ENCODE assay signal across 15 mouse cellular contexts in the genomic region with DNA sequence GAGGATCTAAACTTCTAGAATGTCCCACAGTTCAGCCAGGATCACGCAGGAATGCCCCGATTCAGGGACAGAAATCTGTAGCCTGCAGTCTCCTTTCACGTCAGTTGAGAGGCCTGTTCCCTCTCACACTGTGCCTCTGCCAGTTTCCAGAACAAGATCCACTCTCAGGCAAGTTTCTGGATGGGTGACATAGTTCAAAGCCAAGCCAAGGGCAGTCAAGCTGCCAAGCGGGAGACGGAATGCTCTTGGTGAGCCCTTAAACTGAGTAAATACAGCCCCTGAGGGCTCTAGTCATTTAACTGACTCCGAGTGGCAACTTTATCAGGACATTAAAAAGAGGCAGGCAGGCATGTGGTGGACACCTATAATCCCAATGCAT. TPM values are rescaled to one million over a fixed set of nuclear protein-coding genes. Genes with fewer than 3 reads are reported as not detected.
DNase-seq lines count a peak whose midpoint lies in the region; ATAC-seq lines count a peak whose summit lies in the region.
"Had no signal": no experiment of that assay in that cellular context is flagged by ENCODE, and none has a peak within 500 bp of the region (broad histone marks: within the 10 kb centered on the region; RNA-seq: fewer than 3 reads in every experiment).

No protein-coding gene starts in this region.

- peak; percentile 90 for ATAC-seq in lung, embryonic 16.5 days (ENCODE audit: low read depth)
- no peak for ATAC-seq in monocyte, adult 5-6 weeks (replicated peaks; ENCODE audit: insufficient number of reproducible peaks, low FRiP score, low TSS enrichment, poor library complexity, severe bottlenecking)
- ATAC-seq: activated CD4-positive, CD25-positive, alpha-beta regulatory T cell, adult 4 months; forebrain, embryonic 14.5 days; hindbrain, postnatal 0 days had no signal

- intact Hi-C loops in gastrocnemius, postnatal 14 days (cut with DNase I; ENCODE audit: low total_unique reads): no loop called here

- 43% methylated on average over 6 of the region's 6 CpGs for WGBS in lung, embryonic 16.5 days

- peak; percentile 55 for DNase-seq in adrenal gland, postnatal 10 days
- no peak for DNase-seq in adrenal gland, adult 2 months
- DNase-seq in gastrocnemius, postnatal 14 days: peak; percentile 37
- DNase-seq in kidney, adult 18-20 months: peak; percentile 41
- no peak for DNase-seq in left cerebral cortex, adult 8-10 months (ENCODE audit: low spot score in 2 of 2)
- no peak for DNase-seq in layer of hippocampus, adult 11-12 months (ENCODE audit: low spot score)
- DNase-seq: midbrain, embryonic 14.5 days; thymus, adult 2 months had no signal

- H3K4me1 ChIP-seq in lung, embryonic 16.5 days (replicated peaks; ENCODE audit: control insufficient read depth, insufficient read depth, low read length): peaks cover 3% of the 10 kb centered on the region; the same call in 1 of the 2 replicates

- H3K27me3 ChIP-seq in lung, embryonic 16.5 days (ENCODE audit: control insufficient read depth, insufficient read depth, low read depth, low read length): no peaks in the 10 kb centered on the region

- H3K36me3 ChIP-seq in lung, embryonic 16.5 days (ENCODE audit: control insufficient read depth, insufficient read depth, low read length): no peaks in the 10 kb centered on the region

- H3K9me3 ChIP-seq in lung, embryonic 16.5 days (ENCODE audit: control insufficient read depth, low read length): no peaks in the 10 kb centered on the region

- no peak overlapping the region for H3K9ac ChIP-seq in lung, embryonic 16.5 days (ENCODE audit: low read length)
- H3K9ac ChIP-seq: liver, embryonic 14.5 days had no signal

- H3K4me2 ChIP-seq in lung, embryonic 16.5 days (ENCODE audit: low read depth, low read length): no peak overlapping the region; the same call in 1 of the 2 replicates

- peak overlapping the region; percentile 95 for H3K27ac ChIP-seq in lung, embryonic 16.5 days (ENCODE audit: low read length)
- H3K27ac ChIP-seq: hindbrain, postnatal 0 days; liver, embryonic 14.5 days had no signal

- H3K4me3 ChIP-seq in lung, embryonic 16.5 days (ENCODE audit: low read length): no peak overlapping the region

RNA-seq across cellular contexts. Expression of gene Fat2, which starts 32.7 kb away (rescaled TPM):
- under 1 TPM; 0.03 to 0.09 TPM for total RNA-seq in adrenal gland, postnatal 10 days (2021)
- under 1 TPM; 0.10 to 0.14 TPM for total RNA-seq in adrenal gland, adult 2 months (2021)
- 0.01 TPM in 1 of 2 replicates, not detected in the other for polyA plus RNA-seq in adrenal gland, adult 2 months (2012; rRNA removed)
- total RNA-seq in gastrocnemius, postnatal 14 days (2021): under 1 TPM; 0.07 to 0.18 TPM
- 0.49 and 0.68 TPM in 2 replicates for polyA plus RNA-seq in lung, embryonic 16.5 days (2015; fragmentation: Nextera tagmentation; extraction: Ambion mirVana)
- not detected in 3 replicates for total RNA-seq in monocyte, adult 5-6 weeks (2017)
- under 1 TPM; 0.16 to 0.32 (median 0.19) TPM for total RNA-seq in left cerebral cortex, adult 8-10 months (2022)
- total RNA-seq: neutrophil, adult 5-6 weeks had no signal
- polyA plus RNA-seq: activated CD4-positive, CD25-positive, alpha-beta regulatory T cell, adult 4 months had no signal

RNA-seq across cellular contexts. Expression of gene Sparc, which starts 53.9 kb away (rescaled TPM):
- total RNA-seq in adrenal gland, postnatal 10 days (2021): 1,000 to 10,000 TPM; 2,122 to 2,491 TPM
- total RNA-seq in adrenal gland, adult 2 months (2021): 1,000 to 10,000 TPM; 1,553 to 3,019 TPM
- polyA plus RNA-seq in adrenal gland, adult 2 months (2012; rRNA removed): 4,707 and 5,966 TPM in 2 replicates
- 1,000 to 10,000 TPM; 1,630 to 1,800 TPM for total RNA-seq in gastrocnemius, postnatal 14 days (2021)
- 2,256 and 2,274 TPM in 2 replicates for polyA plus RNA-seq in lung, embryonic 16.5 days (2015; fragmentation: Nextera tagmentation; extraction: Ambion mirVana)
- total RNA-seq in monocyte, adult 5-6 weeks (2017): not detected in 3 replicates
- total RNA-seq in left cerebral cortex, adult 8-10 months (2022): 100 to 1,000 TPM; 217 to 328 (median 260) TPM
- polyA plus RNA-seq: activated CD4-positive, CD25-positive, alpha-beta regulatory T cell, adult 4 months had no signal

Comparison
In these comparisons a context has a peak if more than half of its experiments do, and no peak if none do; other contexts are left out.
1. DNase-seq: peak in adrenal gland, postnatal 10 days (single experiment), gastrocnemius, postnatal 14 days (single experiment) and kidney, adult 18-20 months (single experiment); none in adrenal gland, adult 2 months (single experiment), left cerebral cortex, adult 8-10 months (0 of 2) and layer of hippocampus, adult 11-12 months (single experiment).
2. RNA of gene Sparc, which starts 53.9 kb away (total RNA-seq): 1,553 to 3,019 TPM in adrenal gland, adult 2 months, 2,122 to 2,491 TPM in adrenal gland, postnatal 10 days, 1,630 to 1,800 TPM in gastrocnemius, postnatal 14 days and 217 to 328 TPM in left cerebral cortex, adult 8-10 months; not detected in monocyte, adult 5-6 weeks; every median in the first group is over 100 times any median in the second.